Mouse (Mus musculus): ENCODE results near the gene Trio. TPM values are rescaled to one million over a fixed set of nuclear protein-coding genes. Genes with fewer than 3 reads are reported as not detected.

Gene Trio
- polyA plus RNA-seq, 1 experiment = 17.5 TPM

DNA sequence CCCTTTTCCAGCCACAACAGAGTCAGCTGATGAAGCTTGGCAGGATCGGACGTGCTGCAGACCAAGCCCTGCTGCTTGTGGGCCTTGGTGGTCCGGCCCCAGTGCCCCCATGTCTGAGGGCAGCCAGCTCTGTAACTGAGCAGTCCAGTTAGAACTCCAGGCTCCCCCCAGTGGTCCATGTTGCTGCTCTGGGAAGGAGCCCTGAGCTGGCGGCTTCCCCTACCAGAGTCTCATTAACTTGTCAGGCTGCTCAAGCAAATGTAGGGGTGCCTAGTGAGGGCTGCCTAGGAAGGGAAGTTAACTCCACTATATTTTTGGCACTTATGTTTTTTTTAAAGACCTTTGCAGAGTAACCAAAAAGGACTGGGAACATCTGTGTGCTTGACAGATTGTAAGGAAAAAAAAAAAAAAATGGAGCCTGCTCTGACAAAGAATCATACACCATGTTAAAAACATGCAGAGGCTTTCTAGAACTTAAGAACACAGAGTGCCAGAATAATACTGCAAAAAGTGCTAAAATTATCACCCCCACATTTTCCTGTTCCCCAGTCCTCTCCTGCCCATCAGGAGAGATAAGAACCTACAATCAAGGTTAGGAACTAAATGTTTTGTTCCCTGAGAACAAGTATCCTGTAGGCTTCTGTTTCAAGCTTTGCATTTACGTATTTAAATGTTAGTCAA, 216.9 kb downstream of the Trio start:
- Histone ChIP-seq H3K36me3 (ENCODE audit: control insufficient read depth, insufficient read depth, low read length) (peaks cover 16% of the 10 kb centered on the region), H3K4me3 (ENCODE audit: low read depth, low read length) (no peak overlapping the region), H3K27me3 (ENCODE audit: control insufficient read depth, insufficient read depth, low read length) (no peaks in the 10 kb centered on the region), H3K4me1 (ENCODE audit: control insufficient read depth, insufficient read depth, insufficient read length, low read length) (no peaks in the 10 kb centered on the region), H3K27ac (ENCODE audit: insufficient read depth, low read depth, low read length) (no peak overlapping the region)
- WGBS = 85% methylated on average over 5 of the region's 5 CpGs
- TF ChIP-seq POLR2A (IDR thresholded peaks at IDR 0.05; ENCODE audit: low read depth, low read length) = no peak
- TF ChIP-seq CTCF (IDR thresholded peaks at IDR 0.05; ENCODE audit: extremely low read depth, insufficient read length, insufficient replicate concordance, low read depth, low read length) = no peak

DNA sequence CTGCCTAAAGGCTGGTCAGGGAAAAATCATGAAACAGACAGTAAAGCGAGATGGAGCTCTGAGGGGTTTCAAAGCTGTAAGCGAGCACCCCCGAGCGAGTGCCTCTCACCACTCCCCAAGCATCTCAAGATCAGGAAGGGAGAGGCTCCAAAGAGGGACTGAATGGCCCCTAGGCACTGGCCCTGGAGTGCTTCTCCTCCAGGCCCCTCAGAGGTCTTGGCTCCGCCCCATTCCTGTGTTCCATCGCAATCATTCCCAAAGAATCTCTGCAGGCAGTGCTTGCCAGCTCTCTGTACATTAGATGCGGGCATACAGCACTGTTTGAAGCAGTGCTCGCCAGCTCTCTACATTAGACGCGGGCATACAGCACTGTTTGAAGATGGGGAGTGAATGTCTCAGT, 219.4 kb downstream of the Trio start:
- 81% methylated on average over 10 of the region's 10 CpGs for WGBS
- Histone ChIP-seq H3K27ac (ENCODE audit: insufficient read depth, low read depth, low read length) (no peak overlapping the region), H3K27me3 (ENCODE audit: control insufficient read depth, insufficient read depth, low read length) (no peaks in the 10 kb centered on the region), H3K36me3 (ENCODE audit: control insufficient read depth, insufficient read depth, low read length) (peaks cover 11% of the 10 kb centered on the region), H3K4me1 (ENCODE audit: control insufficient read depth, insufficient read depth, insufficient read length, low read length) (no peaks in the 10 kb centered on the region), H3K4me3 (ENCODE audit: low read depth, low read length) (no peak overlapping the region)
- TF ChIP-seq CTCF (IDR thresholded peaks at IDR 0.05; ENCODE audit: extremely low read depth, insufficient read length, insufficient replicate concordance, low read depth, low read length) (no peak), POLR2A (IDR thresholded peaks at IDR 0.05; ENCODE audit: low read depth, low read length) (no peak)

DNA sequence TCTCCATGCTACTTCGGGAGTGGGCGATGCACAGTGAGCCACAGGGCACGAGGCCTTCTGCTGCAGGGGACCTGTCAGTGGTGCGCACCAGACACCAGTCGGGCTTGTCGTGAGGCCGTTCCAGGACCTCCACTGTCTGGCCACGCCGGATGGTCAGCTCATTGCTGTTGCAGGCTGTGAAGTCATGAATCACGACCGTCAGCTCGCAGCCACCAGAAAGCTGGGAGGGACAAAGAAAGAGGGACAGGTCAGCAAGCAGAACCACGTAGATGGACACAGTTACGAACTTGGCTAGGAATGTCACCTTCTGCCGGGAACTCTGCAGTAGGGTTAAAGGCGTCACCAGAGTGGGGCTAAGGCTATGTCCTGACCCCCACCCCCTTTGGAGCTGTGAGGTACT, 220.0 kb downstream of the Trio start:
- WGBS = 94% methylated on average over 16 of the region's 16 CpGs
- H3K27me3 ChIP-seq (ENCODE audit: control insufficient read depth, insufficient read depth, low read length) = no peaks in the 10 kb centered on the region
- H3K4me1 ChIP-seq (ENCODE audit: control insufficient read depth, insufficient read depth, insufficient read length, low read length) = no peaks in the 10 kb centered on the region
- H3K27ac ChIP-seq (ENCODE audit: insufficient read depth, low read depth, low read length) = no peak overlapping the region
- peaks cover 11% of the 10 kb centered on the region for H3K36me3 ChIP-seq (ENCODE audit: control insufficient read depth, insufficient read depth, low read length)
- no peak overlapping the region for H3K4me3 ChIP-seq (ENCODE audit: low read depth, low read length)
- TF ChIP-seq CTCF (IDR thresholded peaks at IDR 0.05; ENCODE audit: extremely low read depth, insufficient read length, insufficient replicate concordance, low read depth, low read length) (no peak), POLR2A (IDR thresholded peaks at IDR 0.05; ENCODE audit: low read depth, low read length) (no peak)

- WGBS = 93% methylated on average over 14 of the region's 14 CpGs
- no peak for TF ChIP-seq POLR2A (IDR thresholded peaks at IDR 0.05; ENCODE audit: low read depth, low read length)
- TF ChIP-seq CTCF (IDR thresholded peaks at IDR 0.05; ENCODE audit: extremely low read depth, insufficient read length, insufficient replicate concordance, low read depth, low read length) = no peak
- peaks cover 11% of the 10 kb centered on the region for H3K36me3 ChIP-seq (ENCODE audit: control insufficient read depth, insufficient read depth, low read length)
- H3K4me1 ChIP-seq (ENCODE audit: control insufficient read depth, insufficient read depth, insufficient read length, low read length) = no peaks in the 10 kb centered on the region
- no peak overlapping the region for H3K4me3 ChIP-seq (ENCODE audit: low read depth, low read length)
- no peaks in the 10 kb centered on the region for H3K27me3 ChIP-seq (ENCODE audit: control insufficient read depth, insufficient read depth, low read length)
- no peak overlapping the region for H3K27ac ChIP-seq (ENCODE audit: insufficient read depth, low read depth, low read length)
Measured at GRCm38 (mm10) chr15:27804447-27804846, 221.2 kb downstream of the Trio start.

GRCm38 (mm10) chr15:27803568-27804345, 221.9 kb downstream of the Trio start:
- TF ChIP-seq POLR2A (IDR thresholded peaks at IDR 0.05; ENCODE audit: low read depth, low read length) = no peak
- no peak for TF ChIP-seq CTCF (IDR thresholded peaks at IDR 0.05; ENCODE audit: extremely low read depth, insufficient read length, insufficient replicate concordance, low read depth, low read length)
- WGBS = 76% methylated on average over 18 of the region's 18 CpGs
- Histone ChIP-seq H3K27me3 (ENCODE audit: control insufficient read depth, insufficient read depth, low read length) (no peaks in the 10 kb centered on the region), H3K4me3 (ENCODE audit: low read depth, low read length) (no peak overlapping the region), H3K4me1 (ENCODE audit: control insufficient read depth, insufficient read depth, insufficient read length, low read length) (no peaks in the 10 kb centered on the region), H3K36me3 (ENCODE audit: control insufficient read depth, insufficient read depth, low read length) (peaks cover 11% of the 10 kb centered on the region), H3K27ac (ENCODE audit: insufficient read depth, low read depth, low read length) (no peak overlapping the region)

DNA sequence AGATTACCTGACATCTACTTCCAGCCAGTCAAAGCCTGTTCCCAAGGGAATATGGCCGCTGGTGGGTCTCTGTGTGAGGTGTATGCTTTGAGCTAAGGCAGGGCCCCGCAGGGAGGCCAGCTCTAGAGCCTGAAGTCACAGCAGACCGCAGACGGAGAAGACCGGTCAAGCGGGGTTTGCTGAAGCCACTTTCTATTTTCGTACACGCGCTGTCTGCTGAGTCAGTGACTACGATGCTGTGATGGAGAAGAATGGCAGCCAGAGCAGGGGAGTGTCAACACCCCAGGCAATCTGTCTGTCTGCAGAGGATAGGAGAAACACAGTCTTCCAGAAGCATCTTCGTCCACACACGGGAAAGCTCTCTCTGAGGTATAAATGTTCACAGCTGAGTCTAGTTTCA, 223.4 kb downstream of the Trio start:
- peaks cover 12% of the 10 kb centered on the region for H3K36me3 ChIP-seq (ENCODE audit: control insufficient read depth, insufficient read depth, low read length)
- H3K27ac ChIP-seq (ENCODE audit: insufficient read depth, low read depth, low read length) = 0 out of 2 replicates have a peak overlapping the region, but pooled peaks have one; percentile 18
- H3K4me3 ChIP-seq (ENCODE audit: low read depth, low read length) = no peak overlapping the region
- 75% methylated on average over 12 of the region's 12 CpGs for WGBS
- H3K4me1 ChIP-seq (ENCODE audit: control insufficient read depth, insufficient read depth, insufficient read length, low read length) = no peaks in the 10 kb centered on the region
- H3K27me3 ChIP-seq (ENCODE audit: control insufficient read depth, insufficient read depth, low read length) = no peaks in the 10 kb centered on the region
- TF ChIP-seq CTCF (IDR thresholded peaks at IDR 0.05; ENCODE audit: extremely low read depth, insufficient read length, insufficient replicate concordance, low read depth, low read length) (no peak), POLR2A (IDR thresholded peaks at IDR 0.05; ENCODE audit: low read depth, low read length) (no peak)

GRCm38 (mm10) chr15:27801177-27801576, 224.5 kb downstream of the Trio start:
- Histone ChIP-seq H3K4me3 (ENCODE audit: low read depth, low read length) (no peak overlapping the region), H3K27me3 (ENCODE audit: control insufficient read depth, insufficient read depth, low read length) (no peaks in the 10 kb centered on the region), H3K27ac (ENCODE audit: insufficient read depth, low read depth, low read length) (no peak overlapping the region), H3K4me1 (ENCODE audit: control insufficient read depth, insufficient read depth, insufficient read length, low read length) (peaks cover 1% of the 10 kb centered on the region; the same call in 1 of the 2 replicates), H3K36me3 (ENCODE audit: control insufficient read depth, insufficient read depth, low read length) (peaks cover 12% of the 10 kb centered on the region)
- WGBS = 69% methylated on average over 4 of the region's 4 CpGs
- TF ChIP-seq CTCF (IDR thresholded peaks at IDR 0.05; ENCODE audit: extremely low read depth, insufficient read length, insufficient replicate concordance, low read depth, low read length) (no peak), POLR2A (IDR thresholded peaks at IDR 0.05; ENCODE audit: low read depth, low read length) (no peak)
